Mouse (Mus musculus): ENCODE measurements around the gene Lrp2.

DNA sequence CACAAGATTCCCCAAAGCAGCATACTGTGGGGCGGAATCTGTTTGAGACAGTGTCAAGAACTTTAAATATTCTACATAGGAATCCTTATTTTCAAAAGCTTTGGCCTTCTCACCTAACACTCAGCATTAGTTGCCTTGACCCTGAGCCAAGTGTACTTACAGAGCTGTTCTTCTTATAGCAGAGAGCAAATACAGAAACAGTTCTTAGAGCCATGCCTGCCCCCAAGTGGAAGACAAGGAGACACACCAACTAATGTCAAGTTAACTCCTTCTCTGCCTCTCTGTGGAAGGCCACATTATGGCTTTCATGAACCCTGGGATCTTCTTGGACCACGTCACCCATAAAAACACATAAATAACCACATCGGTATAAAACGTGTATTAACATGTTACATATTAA is 114.0 kb downstream of the Lrp2 start:
- TF ChIP-seq GATA2 (IDR thresholded peaks at IDR 0.05; ENCODE audit: borderline replicate concordance, low read depth, low read length) (no peak), GATA1 (IDR thresholded peaks at IDR 0.05; ENCODE audit: borderline replicate concordance, low read length) (no peak), CTCF (IDR thresholded peaks at IDR 0.05; ENCODE audit: low read depth, low read length) (no peak)
